Comparison of ENCODE assay signal across 22 mouse cellular contexts in the genomic region with DNA sequence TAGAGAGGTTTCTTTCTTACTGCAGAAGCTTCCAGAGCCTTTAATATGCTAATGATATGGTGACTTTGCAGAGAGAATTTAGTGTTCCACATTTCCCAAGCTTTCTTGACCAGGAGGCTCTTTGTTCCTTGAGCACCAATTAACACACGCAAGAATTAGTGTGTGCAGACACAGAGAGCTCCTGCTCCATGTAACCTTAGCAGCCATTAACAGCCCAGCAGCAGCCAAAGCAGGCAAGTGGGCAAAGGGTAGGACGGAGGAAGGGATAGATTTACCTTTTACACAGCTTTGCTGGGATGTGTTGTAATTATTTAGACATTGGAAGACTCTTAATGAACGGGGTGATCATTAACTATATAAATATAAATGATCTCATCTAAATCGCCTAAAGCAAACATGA.
A peak's percentile ranks its signal among the peaks of the same experiment; 100 is the strongest.
DNase-seq lines count a peak whose midpoint lies in the region; ATAC-seq and TF ChIP-seq lines count a peak whose summit lies in the region.
"Had no signal": no experiment of that assay in that cellular context is flagged by ENCODE, and none has a peak within 500 bp of the region (broad histone marks: within the 10 kb centered on the region; RNA-seq: fewer than 3 reads in every experiment).

No protein-coding gene starts in this region.

- H3K9me3 ChIP-seq in forebrain, embryonic 12.5 days: 0 out of 2 replicates have a peak, but pooled peaks cover 3% of the 10 kb centered on the region
- H3K9me3 ChIP-seq in forebrain, embryonic 15.5 days: no peaks in the 10 kb centered on the region
- no peaks in the 10 kb centered on the region for H3K9me3 ChIP-seq in midbrain, embryonic 12.5 days
- H3K9me3 ChIP-seq in midbrain, embryonic 11.5 days (ENCODE audit: control insufficient read depth, low read length): no peaks in the 10 kb centered on the region
- H3K9me3 ChIP-seq: intestine, embryonic 15.5 days; liver, embryonic 13.5 days; midbrain, embryonic 15.5 days had no signal

- no peak overlapping the region for H3K9ac ChIP-seq in forebrain, embryonic 12.5 days
- no peak overlapping the region for H3K9ac ChIP-seq in forebrain, embryonic 15.5 days (replicated peaks)
- no peak overlapping the region for H3K9ac ChIP-seq in midbrain, embryonic 12.5 days (replicated peaks)
- no peak overlapping the region for H3K9ac ChIP-seq in midbrain, embryonic 11.5 days (ENCODE audit: low read length)
- H3K9ac ChIP-seq: intestine, embryonic 15.5 days; liver, embryonic 13.5 days; lung, embryonic 14.5 days; midbrain, embryonic 15.5 days had no signal

- no peak for TF ChIP-seq CTCF in brain, embryonic 14.5 days (IDR thresholded peaks at IDR 0.05; ENCODE audit: borderline replicate concordance, extremely low read depth, insufficient read depth, insufficient read length)
- no peak for TF ChIP-seq CTCF in cerebellum, adult 2 months (IDR thresholded peaks at IDR 0.05; ENCODE audit: borderline replicate concordance, insufficient read depth, low read depth, low read length)

- peaks cover 47% of the 10 kb centered on the region for H3K4me1 ChIP-seq in forebrain, embryonic 12.5 days
- H3K4me1 ChIP-seq in forebrain, embryonic 15.5 days: peaks cover 45% of the 10 kb centered on the region
- peaks cover 41% of the 10 kb centered on the region for H3K4me1 ChIP-seq in midbrain, embryonic 12.5 days
- peaks cover 16% of the 10 kb centered on the region for H3K4me1 ChIP-seq in midbrain, embryonic 11.5 days (ENCODE audit: control insufficient read depth, insufficient read depth, low read length)
- H3K4me1 ChIP-seq in cerebellum, adult 2 months (ENCODE audit: control insufficient read depth, insufficient read depth, low read length): no peaks in the 10 kb centered on the region
- H3K4me1 ChIP-seq: liver, embryonic 13.5 days had no signal

- 23% methylated on average over 4 of the region's 4 CpGs for WGBS in forebrain, embryonic 12.5 days
- WGBS in forebrain, embryonic 15.5 days: 17% methylated on average over 4 of the region's 4 CpGs
- WGBS in midbrain, embryonic 12.5 days: 64% methylated on average over 4 of the region's 4 CpGs
- WGBS in midbrain, embryonic 11.5 days: 71% methylated on average over 4 of the region's 4 CpGs
- WGBS in cerebellum, adult 2 months: 83% methylated on average over 4 of the region's 4 CpGs

- ATAC-seq in forebrain, embryonic 12.5 days (ENCODE audit: low FRiP score): peak; percentile 22; the same call in 1 of the 2 replicates
- no peak for ATAC-seq in forebrain, embryonic 15.5 days (replicated peaks)
- no peak for ATAC-seq in midbrain, embryonic 12.5 days (ENCODE audit: low FRiP score, low read depth)
- ATAC-seq in midbrain, embryonic 11.5 days (ENCODE audit: low FRiP score): no peak
- ATAC-seq: activated CD4-positive, CD25-positive, alpha-beta regulatory T cell, adult 4 months; hindbrain, embryonic 16.5 days; intestine, embryonic 15.5 days; midbrain, embryonic 15.5 days had no signal

- no peak overlapping the region for H3K4me2 ChIP-seq in forebrain, embryonic 12.5 days
- no peak overlapping the region for H3K4me2 ChIP-seq in forebrain, embryonic 15.5 days (replicated peaks)
- H3K4me2 ChIP-seq in midbrain, embryonic 12.5 days (replicated peaks): no peak overlapping the region
- H3K4me2 ChIP-seq in midbrain, embryonic 11.5 days: no peak overlapping the region
- H3K4me2 ChIP-seq: intestine, embryonic 15.5 days; liver, embryonic 13.5 days; lung, embryonic 14.5 days; midbrain, embryonic 15.5 days had no signal

- H3K4me3 ChIP-seq in forebrain, embryonic 12.5 days (replicated peaks): no peak overlapping the region
- H3K4me3 ChIP-seq in forebrain, embryonic 15.5 days: no peak overlapping the region
- H3K4me3 ChIP-seq in midbrain, embryonic 12.5 days: no peak overlapping the region
- no peak overlapping the region for H3K4me3 ChIP-seq in midbrain, embryonic 11.5 days (ENCODE audit: low read depth, low read length)
- H3K4me3 ChIP-seq in cerebellum, adult 2 months (replicated peaks; ENCODE audit: insufficient read depth, low read depth, low read length): no peak overlapping the region
- H3K4me3 ChIP-seq: gastrocnemius, adult 2 months; intestine, embryonic 15.5 days; liver, embryonic 13.5 days; midbrain, embryonic 15.5 days; myocyte had no signal

- no peaks in the 10 kb centered on the region for H3K36me3 ChIP-seq in forebrain, embryonic 12.5 days (replicated peaks)
- no peaks in the 10 kb centered on the region for H3K36me3 ChIP-seq in forebrain, embryonic 15.5 days
- no peaks in the 10 kb centered on the region for H3K36me3 ChIP-seq in midbrain, embryonic 12.5 days
- no peaks in the 10 kb centered on the region for H3K36me3 ChIP-seq in midbrain, embryonic 11.5 days (ENCODE audit: control insufficient read depth, insufficient read depth, low read length)
- H3K36me3 ChIP-seq: intestine, embryonic 15.5 days; liver, embryonic 13.5 days; midbrain, embryonic 15.5 days had no signal

- H3K27me3 ChIP-seq in forebrain, embryonic 12.5 days: no peaks in the 10 kb centered on the region
- H3K27me3 ChIP-seq in forebrain, embryonic 15.5 days: no peaks in the 10 kb centered on the region
- H3K27me3 ChIP-seq in midbrain, embryonic 12.5 days: no peaks in the 10 kb centered on the region
- no peaks in the 10 kb centered on the region for H3K27me3 ChIP-seq in midbrain, embryonic 11.5 days (ENCODE audit: control insufficient read depth, insufficient read depth, low read length)
- no peaks in the 10 kb centered on the region for H3K27me3 ChIP-seq in cerebellum, adult 2 months (ENCODE audit: control insufficient read depth, insufficient read depth, low read length)
- H3K27me3 ChIP-seq: intestine, embryonic 15.5 days; liver, embryonic 13.5 days; midbrain, embryonic 15.5 days had no signal

- no peak for DNase-seq in midbrain, embryonic 11.5 days (ENCODE audit: low spot score, missing footprints)
- DNase-seq in brain, embryonic 14.5 days (ENCODE audit: low read depth): peak; percentile 89
- DNase-seq in retina, embryonic 14.5 days (ENCODE audit: low spot score): peak; percentile 19
- DNase-seq in cerebellum, postnatal 25 days: no peak
- DNase-seq in cerebellum, adult 2 months: no peak
- DNase-seq: adrenal gland, postnatal 10 days; cerebellum, adult 8-10 months; gastrocnemius, adult 2 months; heart, postnatal 4 days; layer of hippocampus, postnatal 36 days; liver, embryonic 13.5 days; lung, embryonic 14.5 days; thymus, adult 18-20 months; thymus, postnatal 4 days had no signal

- peak overlapping the region; percentile 63 for H3K27ac ChIP-seq in forebrain, embryonic 12.5 days
- no peak overlapping the region for H3K27ac ChIP-seq in forebrain, embryonic 15.5 days (replicated peaks)
- peak overlapping the region; percentile 20; the same call in 1 of the 2 replicates for H3K27ac ChIP-seq in midbrain, embryonic 12.5 days (replicated peaks)
- H3K27ac ChIP-seq in midbrain, embryonic 11.5 days (ENCODE audit: low read depth, low read length): no peak overlapping the region
- no peak overlapping the region for H3K27ac ChIP-seq in cerebellum, adult 2 months (ENCODE audit: insufficient read depth, low read length)
- H3K27ac ChIP-seq: gastrocnemius, adult 2 months; intestine, embryonic 15.5 days; liver, embryonic 13.5 days; midbrain, embryonic 15.5 days had no signal

- no peak for TF ChIP-seq POLR2A in brain, embryonic 14.5 days (IDR thresholded peaks at IDR 0.05; ENCODE audit: borderline replicate concordance, extremely low read depth, insufficient read depth, insufficient read length, poor library complexity, severe bottlenecking)
- no peak for TF ChIP-seq POLR2A in cerebellum, adult 2 months (IDR thresholded peaks at IDR 0.05; ENCODE audit: borderline replicate concordance, insufficient read depth, low read length)

Comparison
In these comparisons a context has a peak if more than half of its experiments do, and no peak if none do; other contexts are left out.
1. H3K27ac ChIP-seq: peak in forebrain, embryonic 12.5 days (single experiment) and midbrain, embryonic 12.5 days (single experiment); none in forebrain, embryonic 15.5 days (single experiment), midbrain, embryonic 11.5 days (single experiment) and cerebellum, adult 2 months (single experiment).
2. DNase-seq: peak in brain, embryonic 14.5 days (single experiment) and retina, embryonic 14.5 days (single experiment); none in midbrain, embryonic 11.5 days (single experiment), cerebellum, postnatal 25 days (0 of 2) and cerebellum, adult 2 months (0 of 2).